Mouse (Mus musculus) c-Kit-positive CD71-positive TER-119-negative erythroid progenitor cells, embryonic 14.5 days (primary cell): ENCODE measurements around the gene Tceanc2.

ENCODE experiments used
- DNase-seq: peaks from one replicate; pipeline ENCODE4 v3.0.0-alpha.2; 2013; ENCODE audit warnings: low read depth

The Tceanc2 gene

GRCm38 (mm10) chr4:107178830-107179490 lies at the start of gene Tceanc2:
Tceanc2 (minus strand) TSS chr4:107179116.
- peak; percentile 44 for DNase-seq

GRCm38 (mm10) chr4:107226313-107226712 lies 47.4 kb upstream of the Tceanc2 start:
- no peak for DNase-seq

GRCm38 (mm10) chr4:107223225-107224204 lies 44.6 kb upstream of the Tceanc2 start:
- no peak for DNase-seq

- DNase-seq: no peak
These were observed 42.6 kb upstream of the Tceanc2 start for GRCm38 (mm10) chr4:107221524-107221923.

- peak; percentile 77 for DNase-seq
These were observed 38.7 kb upstream of the Tceanc2 start for GRCm38 (mm10) chr4:107217574-107217973.

GRCm38 (mm10) chr4:107213279-107214011 lies 34.5 kb upstream of the Tceanc2 start:
- DNase-seq: no peak

- DNase-seq: no peak
These were observed 33.0 kb upstream of the Tceanc2 start for GRCm38 (mm10) chr4:107211936-107212335.

- DNase-seq: no peak
These were observed 32.5 kb upstream of the Tceanc2 start for GRCm38 (mm10) chr4:107211465-107211864.

- DNase-seq: no peak
These were observed 31.7 kb upstream of the Tceanc2 start for GRCm38 (mm10) chr4:107210483-107211097.

GRCm38 (mm10) chr4:107208880-107209279 lies 30.0 kb upstream of the Tceanc2 start, which contains the start of gene Ldlrad1:
Ldlrad1 (plus strand) TSS chr4:107209180.
- DNase-seq: no peak

- no peak for DNase-seq
These were observed 28.1 kb upstream of the Tceanc2 start for GRCm38 (mm10) chr4:107207016-107207415.

GRCm38 (mm10) chr4:107203001-107203400 lies 24.1 kb upstream of the Tceanc2 start:
- DNase-seq: no peak

- no peak for DNase-seq
These were observed 22.9 kb upstream of the Tceanc2 start for GRCm38 (mm10) chr4:107201779-107202178.

GRCm38 (mm10) chr4:107198072-107198471 lies 19.2 kb upstream of the Tceanc2 start:
- no peak for DNase-seq

- no peak for DNase-seq
These were observed 17.5 kb upstream of the Tceanc2 start for GRCm38 (mm10) chr4:107196454-107196853.

- no peak for DNase-seq
These were observed 14.9 kb upstream of the Tceanc2 start for GRCm38 (mm10) chr4:107193841-107194240.

GRCm38 (mm10) chr4:107185703-107186102 lies 6.8 kb upstream of the Tceanc2 start:
- DNase-seq: no peak

GRCm38 (mm10) chr4:107183203-107183602 lies 4.3 kb upstream of the Tceanc2 start:
- no peak for DNase-seq

GRCm38 (mm10) chr4:107182796-107183195 lies 3.9 kb upstream of the Tceanc2 start:
- DNase-seq: peak; percentile 38

GRCm38 (mm10) chr4:107181866-107182265 lies 3.0 kb upstream of the Tceanc2 start:
- DNase-seq: peak; percentile 43

GRCm38 (mm10) chr4:107180746-107181145 lies 1.8 kb upstream of the Tceanc2 start:
- no peak for DNase-seq

- DNase-seq: no peak
These were observed 645 bp upstream of the Tceanc2 start for GRCm38 (mm10) chr4:107179561-107179960.
